Mouse (Mus musculus): Measurements from ENCODE around the gene Plppr2. TPM values are rescaled to one million over a fixed set of nuclear protein-coding genes. Genes with fewer than 3 reads are reported as not detected.

Gene Plppr2
- polyA plus RNA-seq, 1 experiment from 2014 or later: 115 TPM

DNA sequence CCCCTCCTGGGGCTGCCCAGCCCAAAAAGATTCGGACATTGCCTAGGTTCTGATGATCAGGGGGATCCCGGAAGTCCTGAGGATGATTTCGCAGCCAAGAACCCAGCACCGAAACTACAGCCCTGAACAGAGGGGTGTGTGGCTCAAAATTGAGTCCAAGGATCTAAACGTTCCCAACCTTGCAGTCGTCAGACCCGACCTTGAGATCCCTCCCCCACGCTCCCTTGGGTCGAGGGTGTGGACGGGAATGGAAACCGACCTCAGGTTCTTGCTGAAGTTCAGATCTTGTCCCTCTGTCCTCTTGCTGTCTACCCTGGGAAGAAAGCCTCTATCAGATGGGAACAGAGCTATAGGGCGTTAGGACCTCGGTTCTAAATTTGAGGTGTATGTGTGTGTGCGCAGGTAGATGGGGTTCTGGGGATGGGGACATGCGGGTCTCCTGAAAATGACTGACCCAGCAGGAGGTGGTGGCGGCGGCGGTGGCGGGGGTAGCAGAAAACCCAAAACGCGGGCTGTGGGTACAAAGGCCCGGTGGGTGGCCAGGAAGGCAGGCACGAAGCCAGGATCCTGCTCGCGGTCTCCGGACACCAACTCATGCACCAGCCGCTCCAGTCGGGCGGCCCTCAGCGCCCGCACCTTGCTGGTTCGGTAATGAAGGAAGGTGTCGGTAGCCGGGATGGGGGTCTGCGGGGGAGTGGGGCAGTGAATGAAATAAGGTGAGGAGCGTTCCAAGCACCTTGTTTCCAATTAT lies 50.9 kb downstream of the Plppr2 start:
- Histone ChIP-seq H3K4me2 (ENCODE audit: low read length) (peak overlapping the region; percentile 75), H3K27me3 (ENCODE audit: control insufficient read depth, insufficient read depth, low read depth, low read length) (peaks cover 48% of the 10 kb centered on the region), H3K36me3 (ENCODE audit: control insufficient read depth, insufficient read depth, low read length) (no peaks in the 10 kb centered on the region), H3K9ac (ENCODE audit: low read depth, low read length) (0 out of 2 replicates have a peak overlapping the region, but pooled peaks have one; percentile 38), H3K4me1 (ENCODE audit: control insufficient read depth, insufficient read depth, low read length) (peaks cover 19% of the 10 kb centered on the region), H3K4me3 (ENCODE audit: low read depth, low read length) (peak overlapping the region; percentile 35), H3K9me3 (replicated peaks; ENCODE audit: control insufficient read depth, low read length, poor library complexity, severe bottlenecking) (no peaks in the 10 kb centered on the region), H3K27ac (ENCODE audit: low read length) (no peak overlapping the region)
- 10% methylated on average over 36 of the region's 36 CpGs for WGBS
- ATAC-seq: no peak

- 0 out of 2 replicates have a peak, but pooled peaks have one; percentile 38 for ATAC-seq
- H3K4me1 ChIP-seq (ENCODE audit: control insufficient read depth, insufficient read depth, low read length): peaks cover 19% of the 10 kb centered on the region
- H3K4me3 ChIP-seq (ENCODE audit: low read depth, low read length): peak overlapping the region; percentile 35
- WGBS: under 1% methylated on average over 32 of the region's 32 CpGs
- H3K27ac ChIP-seq (ENCODE audit: low read length): no peak overlapping the region
- H3K27me3 ChIP-seq (ENCODE audit: control insufficient read depth, insufficient read depth, low read depth, low read length): peaks cover 48% of the 10 kb centered on the region
- no peaks in the 10 kb centered on the region for H3K36me3 ChIP-seq (ENCODE audit: control insufficient read depth, insufficient read depth, low read length)
- peak overlapping the region; percentile 75 for H3K4me2 ChIP-seq (ENCODE audit: low read length)
- H3K9ac ChIP-seq (ENCODE audit: low read depth, low read length): peak overlapping the region; percentile 53; the same call in 1 of the 2 replicates
- no peaks in the 10 kb centered on the region for H3K9me3 ChIP-seq (replicated peaks; ENCODE audit: control insufficient read depth, low read length, poor library complexity, severe bottlenecking)
Observed at GRCm38 (mm10) chr9:21988421-21989101, 51.7 kb downstream of the Plppr2 start.

GRCm38 (mm10) chr9:21989230-21990110 lies 52.6 kb downstream of the Plppr2 start, which contains the start of gene Rgl3:
Gene Rgl3, minus strand, starts transcription at chr9:21989446.
- no peaks in the 10 kb centered on the region for H3K36me3 ChIP-seq (ENCODE audit: control insufficient read depth, insufficient read depth, low read length)
- peaks cover 19% of the 10 kb centered on the region for H3K4me1 ChIP-seq (ENCODE audit: control insufficient read depth, insufficient read depth, low read length)
- H3K4me3 ChIP-seq (ENCODE audit: low read depth, low read length): peak within 1 kb of the TSS; percentile 35
- no peak for ATAC-seq
- H3K4me2 ChIP-seq (ENCODE audit: low read length): peak within 1 kb of the TSS; percentile 75
- no peaks in the 10 kb centered on the region for H3K9me3 ChIP-seq (replicated peaks; ENCODE audit: control insufficient read depth, low read length, poor library complexity, severe bottlenecking)
- H3K27me3 ChIP-seq (ENCODE audit: control insufficient read depth, insufficient read depth, low read depth, low read length): peaks cover 48% of the 10 kb centered on the region
- H3K27ac ChIP-seq (ENCODE audit: low read length): no peak within 1 kb of the TSS
- WGBS: 2% methylated on average over 41 of the region's 42 CpGs
- peak within 1 kb of the TSS; percentile 53; the same call in 1 of the 2 replicates for H3K9ac ChIP-seq (ENCODE audit: low read depth, low read length)

GRCm38 (mm10) chr9:21992227-21992626 lies 55.4 kb downstream of the Plppr2 start:
- H3K27ac ChIP-seq (ENCODE audit: low read length): no peak overlapping the region
- WGBS: 75% methylated on average over 4 of the region's 4 CpGs
- H3K27me3 ChIP-seq (ENCODE audit: control insufficient read depth, insufficient read depth, low read depth, low read length): peaks cover 41% of the 10 kb centered on the region
- no peaks in the 10 kb centered on the region for H3K9me3 ChIP-seq (replicated peaks; ENCODE audit: control insufficient read depth, low read length, poor library complexity, severe bottlenecking)
- peaks cover 19% of the 10 kb centered on the region for H3K4me1 ChIP-seq (ENCODE audit: control insufficient read depth, insufficient read depth, low read length)
- no peak for ATAC-seq
- H3K9ac ChIP-seq (ENCODE audit: low read depth, low read length): no peak overlapping the region
- H3K4me2 ChIP-seq (ENCODE audit: low read length): no peak overlapping the region
- no peak overlapping the region for H3K4me3 ChIP-seq (ENCODE audit: low read depth, low read length)
- H3K36me3 ChIP-seq (ENCODE audit: control insufficient read depth, insufficient read depth, low read length): no peaks in the 10 kb centered on the region

DNA sequence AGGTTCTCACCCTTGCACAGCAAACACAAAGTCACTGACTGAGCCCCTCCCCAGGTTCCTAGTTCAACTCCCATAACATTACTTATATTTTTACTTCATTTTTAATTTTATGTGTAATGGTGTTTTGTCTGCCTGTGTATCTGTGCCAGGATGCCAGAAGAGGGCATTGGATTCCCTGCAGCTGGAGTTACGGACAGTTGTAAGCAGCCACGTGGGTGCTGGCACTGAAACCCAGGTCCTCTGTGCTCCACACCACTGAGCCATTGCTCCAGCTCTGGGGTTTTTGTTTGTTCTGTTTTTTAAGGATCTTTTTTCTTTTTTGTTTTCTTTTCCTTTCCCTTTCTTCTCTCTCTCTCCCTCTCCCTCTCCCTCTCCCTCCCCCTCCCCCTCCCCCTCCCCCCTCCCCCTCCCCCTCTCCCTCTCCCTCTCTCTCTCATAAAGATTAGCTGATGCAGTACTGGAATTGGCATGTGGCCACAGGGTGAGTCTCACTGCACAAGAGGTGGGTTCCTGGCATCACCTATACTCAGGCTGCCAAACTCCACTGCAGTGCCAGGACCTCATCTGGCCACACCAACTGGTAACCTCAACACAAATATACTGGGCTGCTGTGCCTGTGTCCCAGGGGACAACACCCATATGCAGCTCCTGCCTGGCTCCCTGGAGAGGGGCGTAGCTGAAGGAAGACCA lies 59.5 kb downstream of the Plppr2 start:
- 86% methylated on average over 3 of the region's 3 CpGs for WGBS
- H3K4me1 ChIP-seq (ENCODE audit: control insufficient read depth, insufficient read depth, low read length): no peaks in the 10 kb centered on the region

More for the DNA sequence above, 59.5 kb downstream of the Plppr2 start:
- no peak for ATAC-seq
- H3K27me3 ChIP-seq (ENCODE audit: control insufficient read depth, insufficient read depth, low read depth, low read length): peaks cover 5% of the 10 kb centered on the region
- H3K4me3 ChIP-seq (ENCODE audit: low read depth, low read length): no peak overlapping the region
- H3K9me3 ChIP-seq (replicated peaks; ENCODE audit: control insufficient read depth, low read length, poor library complexity, severe bottlenecking): no peaks in the 10 kb centered on the region
- no peak overlapping the region for H3K27ac ChIP-seq (ENCODE audit: low read length)
- no peaks in the 10 kb centered on the region for H3K36me3 ChIP-seq (ENCODE audit: control insufficient read depth, insufficient read depth, low read length)
- no peak overlapping the region for H3K4me2 ChIP-seq (ENCODE audit: low read length)
- no peak overlapping the region for H3K9ac ChIP-seq (ENCODE audit: low read depth, low read length)

Other genes starting within 250 kb of the Plppr2 start
- gene Ldlr, start 213.6 kb upstream of the Plppr2 start, polyA plus RNA-seq (2015; fragmentation: Nextera tagmentation; extraction: Ambion mirVana): 16.0 and 17.2 TPM in 2 replicates
- gene Spc24, start 176.7 kb upstream of the Plppr2 start, polyA plus RNA-seq (2015; fragmentation: Nextera tagmentation; extraction: Ambion mirVana): 10.4 and 11.8 TPM in 2 replicates
- gene Kank2, start 138.3 kb upstream of the Plppr2 start, polyA plus RNA-seq (2015; fragmentation: Nextera tagmentation; extraction: Ambion mirVana): 3.1 and 3.5 TPM in 2 replicates
- gene Angptl8, start 101.5 kb upstream of the Plppr2 start, polyA plus RNA-seq (2015; fragmentation: Nextera tagmentation; extraction: Ambion mirVana): 0.87 TPM in 1 of 2 replicates, not detected in the other
- 12.9 and 13.4 TPM in 2 replicates for gene Dock6, start 84.4 kb upstream of the Plppr2 start, polyA plus RNA-seq (2015; fragmentation: Nextera tagmentation; extraction: Ambion mirVana)
- 16.1 and 19.9 TPM in 2 replicates for gene Rab3d, start 18.8 kb upstream of the Plppr2 start, polyA plus RNA-seq (2015; fragmentation: Nextera tagmentation; extraction: Ambion mirVana)
- gene Ccdc159, start 9.6 kb upstream of the Plppr2 start, polyA plus RNA-seq (2015; fragmentation: Nextera tagmentation; extraction: Ambion mirVana): 11.6 and 12.7 TPM in 2 replicates
- gene Tmem205, start 9.5 kb upstream of the Plppr2 start, polyA plus RNA-seq (2015; fragmentation: Nextera tagmentation; extraction: Ambion mirVana): 45.5 and 47.2 TPM in 2 replicates
- 9.5 and 10.5 TPM in 2 replicates for gene Swsap1, start 18.7 kb downstream of the Plppr2 start, polyA plus RNA-seq (2015; fragmentation: Nextera tagmentation; extraction: Ambion mirVana)
- 1.2 and 1.4 TPM in 2 replicates for gene Epor, start 26.5 kb downstream of the Plppr2 start, polyA plus RNA-seq (2015; fragmentation: Nextera tagmentation; extraction: Ambion mirVana)
- 0.88 and 1.5 TPM in 2 replicates for gene Rgl3, start 52.4 kb downstream of the Plppr2 start, polyA plus RNA-seq (2015; fragmentation: Nextera tagmentation; extraction: Ambion mirVana)
- gene Ccdc151, start 65.6 kb downstream of the Plppr2 start, polyA plus RNA-seq (2015; fragmentation: Nextera tagmentation; extraction: Ambion mirVana): 5.6 and 6.2 TPM in 2 replicates
- gene Prkcsh, start 65.8 kb downstream of the Plppr2 start, polyA plus RNA-seq (2015; fragmentation: Nextera tagmentation; extraction: Ambion mirVana): 83.0 and 90.3 TPM in 2 replicates
- gene Elavl3, start 115.0 kb downstream of the Plppr2 start, polyA plus RNA-seq (2015; fragmentation: Nextera tagmentation; extraction: Ambion mirVana): 91.6 and 93.8 TPM in 2 replicates
- gene Gm49318, start 134.2 kb downstream of the Plppr2 start, polyA plus RNA-seq (2015; fragmentation: Nextera tagmentation; extraction: Ambion mirVana): not detected in 2 replicates
- gene Zfp653, start 134.3 kb downstream of the Plppr2 start, polyA plus RNA-seq (2015; fragmentation: Nextera tagmentation; extraction: Ambion mirVana): 18.1 and 18.8 TPM in 2 replicates
- gene Ecsit, start 148.4 kb downstream of the Plppr2 start, polyA plus RNA-seq (2015; fragmentation: Nextera tagmentation; extraction: Ambion mirVana): 54.8 and 57.4 TPM in 2 replicates
- gene Cnn1, start 162.2 kb downstream of the Plppr2 start, polyA plus RNA-seq (2015; fragmentation: Nextera tagmentation; extraction: Ambion mirVana): 0.67 and 0.88 TPM in 2 replicates
- gene Elof1, start 180.1 kb downstream of the Plppr2 start, polyA plus RNA-seq (2015; fragmentation: Nextera tagmentation; extraction: Ambion mirVana): 170 and 188 TPM in 2 replicates
- 0.35 and 4.1 TPM in 2 replicates for gene Acp5, start 198.7 kb downstream of the Plppr2 start, polyA plus RNA-seq (2015; fragmentation: Nextera tagmentation; extraction: Ambion mirVana)
- 86.8 and 96.6 TPM in 2 replicates for gene Pigyl, start 219.8 kb downstream of the Plppr2 start, polyA plus RNA-seq (2015; fragmentation: Nextera tagmentation; extraction: Ambion mirVana)

Data from midbrain, embryonic 16.5 days (tissue).